Comparison of ENCODE assay signal across 24 mouse cellular contexts in genomic region chr6:19755647-19756046, GRCm38 (mm10).
DNase-seq lines count a peak whose midpoint lies in the region; ATAC-seq and TF ChIP-seq lines count a peak whose summit lies in the region.
"Had no signal": no experiment of that assay in that cellular context is flagged by ENCODE, and none has a peak within 500 bp of the region (broad histone marks: within the 10 kb centered on the region; RNA-seq: fewer than 3 reads in every experiment).

No protein-coding gene starts in this region.

- DNase-seq in hindbrain, embryonic 11.5 days (ENCODE audit: low spot score): no peak
- no peak for DNase-seq in hindbrain, embryonic 10.5 days (ENCODE audit: low spot score)
- no peak for DNase-seq in hindbrain, postnatal 0 days (ENCODE audit: low spot score)
- no peak for DNase-seq in midbrain, embryonic 11.5 days (ENCODE audit: low spot score, missing footprints)
- no peak for DNase-seq in hindbrain, embryonic 14.5 days (ENCODE audit: low spot score)
- no peak for DNase-seq in gastrocnemius, postnatal 25 days
- DNase-seq: adrenal gland, adult 2 months; adrenal gland, postnatal 10 days; adrenal gland, postnatal 25 days; cerebellum, adult 11 months; cerebellum, adult 18-20 months; cerebellum, adult 8-10 months; cerebellum, adult 9-11 months; cerebellum, postnatal 14 days; cerebellum, postnatal 36 days; embryo, embryonic 11 days had no signal

- no peak overlapping the region for H3K4me2 ChIP-seq in hindbrain, embryonic 11.5 days (replicated peaks; ENCODE audit: low read depth, low read length)
- no peak overlapping the region for H3K4me2 ChIP-seq in hindbrain, embryonic 13.5 days
- no peak overlapping the region for H3K4me2 ChIP-seq in hindbrain, postnatal 0 days (ENCODE audit: low read depth, low read length)
- no peak overlapping the region for H3K4me2 ChIP-seq in midbrain, embryonic 12.5 days (replicated peaks)
- H3K4me2 ChIP-seq in midbrain, embryonic 11.5 days: no peak overlapping the region
- H3K4me2 ChIP-seq in hindbrain, embryonic 14.5 days (replicated peaks): no peak overlapping the region
- H3K4me2 ChIP-seq: embryonic facial prominence, embryonic 12.5 days; forebrain, embryonic 12.5 days had no signal

- H3K9me3 ChIP-seq in hindbrain, embryonic 11.5 days (ENCODE audit: control insufficient read depth, low read length): no peaks in the 10 kb centered on the region
- no peaks in the 10 kb centered on the region for H3K9me3 ChIP-seq in hindbrain, embryonic 10.5 days
- H3K9me3 ChIP-seq in hindbrain, embryonic 13.5 days: no peaks in the 10 kb centered on the region
- H3K9me3 ChIP-seq in hindbrain, postnatal 0 days (ENCODE audit: low read length): no peaks in the 10 kb centered on the region
- H3K9me3 ChIP-seq in midbrain, embryonic 12.5 days: no peaks in the 10 kb centered on the region
- H3K9me3 ChIP-seq in midbrain, embryonic 11.5 days (ENCODE audit: control insufficient read depth, low read length): no peaks in the 10 kb centered on the region
- H3K9me3 ChIP-seq in hindbrain, embryonic 14.5 days (ENCODE audit: control insufficient read depth, low read length): no peaks in the 10 kb centered on the region
- H3K9me3 ChIP-seq: embryonic facial prominence, embryonic 12.5 days; forebrain, embryonic 10.5 days; forebrain, embryonic 12.5 days had no signal

- H3K36me3 ChIP-seq in hindbrain, embryonic 11.5 days (ENCODE audit: control insufficient read depth, insufficient read depth, low read length): no peaks in the 10 kb centered on the region
- H3K36me3 ChIP-seq in hindbrain, embryonic 10.5 days: no peaks in the 10 kb centered on the region
- no peaks in the 10 kb centered on the region for H3K36me3 ChIP-seq in hindbrain, embryonic 13.5 days
- H3K36me3 ChIP-seq in hindbrain, postnatal 0 days (ENCODE audit: insufficient read depth, low read length): no peaks in the 10 kb centered on the region
- H3K36me3 ChIP-seq in midbrain, embryonic 12.5 days: no peaks in the 10 kb centered on the region
- H3K36me3 ChIP-seq in midbrain, embryonic 11.5 days (ENCODE audit: control insufficient read depth, insufficient read depth, low read length): no peaks in the 10 kb centered on the region
- no peaks in the 10 kb centered on the region for H3K36me3 ChIP-seq in hindbrain, embryonic 14.5 days (replicated peaks; ENCODE audit: control insufficient read depth, insufficient read depth)
- H3K36me3 ChIP-seq: embryonic facial prominence, embryonic 12.5 days; forebrain, embryonic 10.5 days; forebrain, embryonic 12.5 days had no signal

- H3K9ac ChIP-seq in hindbrain, embryonic 11.5 days (ENCODE audit: low read depth, low read length): no peak overlapping the region
- no peak overlapping the region for H3K9ac ChIP-seq in hindbrain, embryonic 13.5 days
- H3K9ac ChIP-seq in hindbrain, postnatal 0 days (replicated peaks; ENCODE audit: low read length): no peak overlapping the region
- H3K9ac ChIP-seq in midbrain, embryonic 12.5 days (replicated peaks): no peak overlapping the region
- no peak overlapping the region for H3K9ac ChIP-seq in midbrain, embryonic 11.5 days (ENCODE audit: low read length)
- H3K9ac ChIP-seq in hindbrain, embryonic 14.5 days: no peak overlapping the region
- H3K9ac ChIP-seq: embryonic facial prominence, embryonic 12.5 days; forebrain, embryonic 12.5 days had no signal

- ATAC-seq in hindbrain, embryonic 11.5 days (ENCODE audit: low FRiP score): peak; percentile 43; the same call in 1 of the 2 replicates
- ATAC-seq in hindbrain, embryonic 13.5 days (ENCODE audit: low FRiP score): 0 out of 2 replicates have a peak, but pooled peaks have one; percentile 54
- no peak for ATAC-seq in hindbrain, postnatal 0 days
- ATAC-seq in midbrain, embryonic 12.5 days (ENCODE audit: low FRiP score, low read depth): 0 out of 2 replicates have a peak, but pooled peaks have one; percentile 9
- ATAC-seq in midbrain, embryonic 11.5 days (ENCODE audit: low FRiP score): no peak
- ATAC-seq in hindbrain, embryonic 14.5 days (ENCODE audit: low FRiP score): 0 out of 2 replicates have a peak, but pooled peaks have one; percentile 2
- ATAC-seq: forebrain, embryonic 14.5 days; forebrain, embryonic 16.5 days had no signal

- no peak for TF ChIP-seq CTCF in hindbrain, postnatal 0 days (IDR thresholded peaks at IDR 0.05; ENCODE audit: low read depth)

- no peaks in the 10 kb centered on the region for H3K4me1 ChIP-seq in hindbrain, embryonic 11.5 days (replicated peaks; ENCODE audit: control insufficient read depth, insufficient read depth, low read length)
- H3K4me1 ChIP-seq in hindbrain, embryonic 10.5 days (replicated peaks): no peaks in the 10 kb centered on the region
- H3K4me1 ChIP-seq in hindbrain, embryonic 13.5 days (replicated peaks): no peaks in the 10 kb centered on the region
- H3K4me1 ChIP-seq in hindbrain, postnatal 0 days (ENCODE audit: insufficient read depth, low read length): no peaks in the 10 kb centered on the region
- no peaks in the 10 kb centered on the region for H3K4me1 ChIP-seq in midbrain, embryonic 12.5 days
- H3K4me1 ChIP-seq in midbrain, embryonic 11.5 days (ENCODE audit: control insufficient read depth, insufficient read depth, low read length): no peaks in the 10 kb centered on the region
- H3K4me1 ChIP-seq in hindbrain, embryonic 14.5 days (replicated peaks; ENCODE audit: control insufficient read depth, insufficient read depth, low read length): no peaks in the 10 kb centered on the region
- H3K4me1 ChIP-seq: embryonic facial prominence, embryonic 12.5 days; forebrain, embryonic 10.5 days; forebrain, embryonic 12.5 days had no signal

- no peaks in the 10 kb centered on the region for H3K27me3 ChIP-seq in hindbrain, embryonic 11.5 days (ENCODE audit: control insufficient read depth, insufficient read depth, low read length)
- no peaks in the 10 kb centered on the region for H3K27me3 ChIP-seq in hindbrain, embryonic 10.5 days (ENCODE audit: insufficient read depth, poor library complexity, severe bottlenecking)
- H3K27me3 ChIP-seq in hindbrain, embryonic 13.5 days: no peaks in the 10 kb centered on the region
- H3K27me3 ChIP-seq in hindbrain, postnatal 0 days (ENCODE audit: insufficient read depth, low read length): no peaks in the 10 kb centered on the region
- no peaks in the 10 kb centered on the region for H3K27me3 ChIP-seq in midbrain, embryonic 12.5 days
- no peaks in the 10 kb centered on the region for H3K27me3 ChIP-seq in midbrain, embryonic 11.5 days (ENCODE audit: control insufficient read depth, insufficient read depth, low read length)
- no peaks in the 10 kb centered on the region for H3K27me3 ChIP-seq in hindbrain, embryonic 14.5 days (ENCODE audit: control insufficient read depth, insufficient read depth, low read length)
- H3K27me3 ChIP-seq: embryonic facial prominence, embryonic 12.5 days; forebrain, embryonic 12.5 days had no signal

- no peak overlapping the region for H3K27ac ChIP-seq in hindbrain, embryonic 11.5 days (ENCODE audit: low read depth, low read length)
- no peak overlapping the region for H3K27ac ChIP-seq in hindbrain, embryonic 10.5 days
- H3K27ac ChIP-seq in hindbrain, embryonic 13.5 days: no peak overlapping the region
- H3K27ac ChIP-seq in hindbrain, postnatal 0 days: no peak overlapping the region
- no peak overlapping the region for H3K27ac ChIP-seq in midbrain, embryonic 12.5 days (replicated peaks)
- no peak overlapping the region for H3K27ac ChIP-seq in midbrain, embryonic 11.5 days (ENCODE audit: low read depth, low read length)
- no peak overlapping the region for H3K27ac ChIP-seq in hindbrain, embryonic 14.5 days
- H3K27ac ChIP-seq: embryonic facial prominence, embryonic 12.5 days; forebrain, embryonic 10.5 days; forebrain, embryonic 12.5 days had no signal

- WGBS in hindbrain, embryonic 11.5 days: 86% methylated on average over 3 of the region's 3 CpGs
- WGBS in hindbrain, embryonic 10.5 days: 92% methylated on average over 3 of the region's 3 CpGs
- 85% methylated on average over 3 of the region's 3 CpGs for WGBS in hindbrain, embryonic 13.5 days
- 89% methylated on average over 3 of the region's 3 CpGs for WGBS in hindbrain, postnatal 0 days
- 91% methylated on average over 3 of the region's 3 CpGs for WGBS in midbrain, embryonic 12.5 days
- WGBS in midbrain, embryonic 11.5 days: 91% methylated on average over 3 of the region's 3 CpGs
- 95% methylated on average over 3 of the region's 3 CpGs for WGBS in hindbrain, embryonic 14.5 days

- H3K4me3 ChIP-seq in hindbrain, embryonic 11.5 days (ENCODE audit: low read depth, low read length): no peak overlapping the region
- no peak overlapping the region for H3K4me3 ChIP-seq in hindbrain, embryonic 10.5 days
- no peak overlapping the region for H3K4me3 ChIP-seq in hindbrain, embryonic 13.5 days
- H3K4me3 ChIP-seq in hindbrain, postnatal 0 days (ENCODE audit: low read length): no peak overlapping the region
- no peak overlapping the region for H3K4me3 ChIP-seq in midbrain, embryonic 12.5 days
- no peak overlapping the region for H3K4me3 ChIP-seq in midbrain, embryonic 11.5 days (ENCODE audit: low read depth, low read length)
- H3K4me3 ChIP-seq in hindbrain, embryonic 14.5 days (replicated peaks; ENCODE audit: low read length): no peak overlapping the region
- H3K4me3 ChIP-seq: embryonic facial prominence, embryonic 12.5 days; erythroblast, embryonic 14.5 days; forebrain, embryonic 10.5 days; forebrain, embryonic 12.5 days had no signal

Comparison
In these comparisons a context has a peak if more than half of its experiments do, and no peak if none do; other contexts are left out.
1. ATAC-seq: peak in hindbrain, embryonic 11.5 days (single experiment), hindbrain, embryonic 13.5 days (single experiment), midbrain, embryonic 12.5 days (single experiment) and hindbrain, embryonic 14.5 days (single experiment); none in hindbrain, postnatal 0 days (single experiment) and midbrain, embryonic 11.5 days (single experiment).